Mouse (Mus musculus) hindbrain, embryonic 12.5 days (tissue): ENCODE measurements around the gene Usp19. TPM values are rescaled to one million over a fixed set of nuclear protein-coding genes. Genes with fewer than 3 reads are reported as not detected.

ENCODE experiments used
- polyA plus RNA-seq: library from polyadenylated mRNA; unstranded; fragments of >200 nt; fragmentation: Nextera tagmentation; extraction: Ambion mirVana; gene quantifications from 2 replicates; pipeline ENCODE4 v1.2.1, GENCODE M21; 2016

Gene Usp19
- polyA plus RNA-seq, 1 experiment from 2014 or later = 112 TPM

Other genes starting within 250 kb of the Usp19 start
- 74.7 and 80.4 TPM in 2 replicates for gene Dag1, start 226.6 kb upstream of the Usp19 start, polyA plus RNA-seq
- gene Nicn1, start 200.2 kb upstream of the Usp19 start, polyA plus RNA-seq = 79.1 and 81.7 TPM in 2 replicates
- 22.1 and 25.9 TPM in 2 replicates for gene Amt, start 193.7 kb upstream of the Usp19 start, polyA plus RNA-seq
- gene Rhoa, start 184.5 kb upstream of the Usp19 start, polyA plus RNA-seq = 332 and 340 TPM in 2 replicates
- 43.0 and 44.2 TPM in 2 replicates for gene Tcta, start 184.4 kb upstream of the Usp19 start, polyA plus RNA-seq
- gene Gpx1, start 151.7 kb upstream of the Usp19 start, polyA plus RNA-seq = 647 and 730 TPM in 2 replicates
- gene Usp4, start 142.7 kb upstream of the Usp19 start, polyA plus RNA-seq = 133 and 137 TPM in 2 replicates
- gene 1700102P08Rik, start 97.8 kb upstream of the Usp19 start, polyA plus RNA-seq = 1.7 and 2.5 TPM in 2 replicates
- 1.2 and 1.3 TPM in 2 replicates for gene Ccdc36, start 62.1 kb upstream of the Usp19 start, polyA plus RNA-seq
- not detected in 2 replicates for gene BC048562, start 54.1 kb upstream of the Usp19 start, polyA plus RNA-seq
- gene Ccdc71, start 30.1 kb upstream of the Usp19 start, polyA plus RNA-seq = 47.2 and 49.7 TPM in 2 replicates
- gene Klhdc8b, start 29.0 kb upstream of the Usp19 start, polyA plus RNA-seq = 57.7 and 57.9 TPM in 2 replicates
- gene Lamb2, start 10.9 kb upstream of the Usp19 start, polyA plus RNA-seq = 44.1 and 44.8 TPM in 2 replicates
- gene Qars, start 17.1 kb downstream of the Usp19 start, polyA plus RNA-seq = 82.9 and 94.0 TPM in 2 replicates
- 162 and 171 TPM in 2 replicates for gene Qrich1, start 26.2 kb downstream of the Usp19 start, polyA plus RNA-seq
- 128 and 131 TPM in 2 replicates for gene Impdh2, start 69.7 kb downstream of the Usp19 start, polyA plus RNA-seq
- gene Ndufaf3, start 76.8 kb downstream of the Usp19 start, polyA plus RNA-seq = 53.4 and 57.0 TPM in 2 replicates
- 232 and 248 TPM in 2 replicates for gene Dalrd3, start 79.3 kb downstream of the Usp19 start, polyA plus RNA-seq
- gene Wdr6, start 88.1 kb downstream of the Usp19 start, polyA plus RNA-seq = 290 and 293 TPM in 2 replicates
- gene P4htm, start 107.1 kb downstream of the Usp19 start, polyA plus RNA-seq = 19.0 and 19.9 TPM in 2 replicates
- gene Arih2, start 158.8 kb downstream of the Usp19 start, polyA plus RNA-seq = 50.4 and 54.8 TPM in 2 replicates
- gene Slc25a20, start 171.5 kb downstream of the Usp19 start, polyA plus RNA-seq = 40.0 and 41.4 TPM in 2 replicates
- 59.3 and 63.8 TPM in 2 replicates for gene Prkar2a, start 198.7 kb downstream of the Usp19 start, polyA plus RNA-seq